Mouse (Mus musculus) stomach, embryonic 16.5 days (tissue): ENCODE data around the gene Dyrk1b. TPM values are rescaled to one million over a fixed set of nuclear protein-coding genes. Genes with fewer than 3 reads are reported as not detected.

Experiments used
- ATAC-seq: fragments of 200-750 bp; cut with Nextera tagmentation; 2 replicates; pipeline ENCODE4 v1.8.0; 2017; ENCODE audit warnings: moderate number of reproducible peaks, moderate TSS enrichment; ENCODE audit not compliant: insufficient read depth, low FRiP score
- H3K27ac ChIP-seq: fragments of 300-500 bp; sonication (generic); 2 replicates; pipeline ENCODE4 v1.5.1; 2014; ENCODE audit warnings: low read length
- H3K27me3 ChIP-seq: fragments of 300-500 bp; sonication (generic); 2 replicates; pipeline ENCODE4 v1.6.1; 2014; ENCODE audit warnings: low read length, control low read depth, mixed read lengths; ENCODE audit not compliant: control insufficient read depth, insufficient read depth
- H3K36me3 ChIP-seq: fragments of 300-500 bp; sonication (generic); 2 replicates; pipeline ENCODE4 v1.6.1; 2014; ENCODE audit warnings: low read length; ENCODE audit not compliant: control insufficient read depth, insufficient read depth
- H3K4me1 ChIP-seq: fragments of 300-500 bp; sonication (generic); 2 replicates; pipeline ENCODE4 v1.6.1; 2014; ENCODE audit warnings: low read length, control low read depth, mixed read lengths; ENCODE audit not compliant: control insufficient read depth, insufficient read depth
- H3K4me2 ChIP-seq: fragments of 300-500 bp; sonication (generic); 2 replicates; pipeline ENCODE4 v1.6.1; 2014; ENCODE audit warnings: low read depth, low read length, mixed read lengths
- H3K4me3 ChIP-seq: fragments of 300-500 bp; sonication (generic); replicated peaks from 2 replicates; pipeline ENCODE4 v1.5.1; 2014; ENCODE audit warnings: mild to moderate bottlenecking, low read length
- H3K9ac ChIP-seq: fragments of 300-500 bp; sonication (generic); 2 replicates; pipeline ENCODE4 v1.6.1; 2014; ENCODE audit warnings: low read length
- H3K9me3 ChIP-seq: fragments of 300-500 bp; sonication (generic); replicated peaks from 2 replicates; pipeline ENCODE4 v1.6.1; 2016; ENCODE audit warnings: low read length, control low read depth; ENCODE audit not compliant: control insufficient read depth
- WGBS: fragments of 180-500 bp; shearing (Covaris S2); extraction: QIAGEN DNeasy Blood & Tissue Kit; methylation state at CpG from one replicate; pipeline ENCODE4 v1.1.7; 2014; 5-methylcytosine and 5-hydroxymethylcytosine counted together
- polyA plus RNA-seq: library from polyadenylated mRNA; unstranded; fragments of >200 nt; fragmentation: Nextera tagmentation; extraction: Ambion mirVana; gene quantifications from 2 replicates; pipeline ENCODE4 v1.2.1, GENCODE M21; 2015

The Dyrk1b gene
- polyA plus RNA-seq, 1 experiment from 2014 or later, result 7.0 TPM

GRCm38 (mm10) chr7:28185884-28186283, 6.6 kb downstream of the Dyrk1b start:
- 92% methylated on average over 14 of the region's 14 CpGs for WGBS
- Histone ChIP-seq H3K4me2 (no peak overlapping the region), H3K27me3 (no peaks in the 10 kb centered on the region), H3K27ac (no peak overlapping the region), H3K9me3 (no peaks in the 10 kb centered on the region), H3K4me3 (no peak overlapping the region), H3K4me1 (peaks cover under 1% of the 10 kb centered on the region), H3K9ac (no peak overlapping the region), H3K36me3 (peaks cover 48% of the 10 kb centered on the region)
- no peak for ATAC-seq

GRCm38 (mm10) chr7:28186631-28187030, 7.4 kb downstream of the Dyrk1b start:
- Histone ChIP-seq H3K9ac (no peak overlapping the region), H3K4me3 (no peak overlapping the region), H3K27me3 (no peaks in the 10 kb centered on the region), H3K4me2 (no peak overlapping the region), H3K36me3 (peaks cover 48% of the 10 kb centered on the region), H3K9me3 (no peaks in the 10 kb centered on the region), H3K27ac (no peak overlapping the region), H3K4me1 (no peaks in the 10 kb centered on the region)
- ATAC-seq, result no peak
- WGBS, result 79% methylated on average over 8 of the region's 8 CpGs

- WGBS, result 96% methylated on average over 3 of the region's 3 CpGs
- Histone ChIP-seq H3K4me1 (no peaks in the 10 kb centered on the region), H3K9me3 (no peaks in the 10 kb centered on the region), H3K9ac (no peak overlapping the region), H3K36me3 (peaks cover 25% of the 10 kb centered on the region), H3K4me2 (no peak overlapping the region), H3K27me3 (no peaks in the 10 kb centered on the region), H3K27ac (no peak overlapping the region), H3K4me3 (no peak overlapping the region)
- ATAC-seq, result no peak
These were observed 12.2 kb downstream of the Dyrk1b start for GRCm38 (mm10) chr7:28191489-28191888.

- Histone ChIP-seq H3K27me3 (no peaks in the 10 kb centered on the region), H3K27ac (no peak overlapping the region), H3K36me3 (peaks cover 21% of the 10 kb centered on the region), H3K4me1 (no peaks in the 10 kb centered on the region), H3K9ac (no peak overlapping the region), H3K9me3 (no peaks in the 10 kb centered on the region), H3K4me3 (no peak overlapping the region), H3K4me2 (no peak overlapping the region)
- WGBS, result 100% methylated on average over 1 of the region's 1 CpGs
- ATAC-seq, result no peak
These were observed 12.6 kb downstream of the Dyrk1b start for GRCm38 (mm10) chr7:28191903-28192302.

GRCm38 (mm10) chr7:28195414-28196098, 16.3 kb downstream of the Dyrk1b start:
- no peaks in the 10 kb centered on the region for H3K27me3 ChIP-seq
- no peak for ATAC-seq
- H3K9ac ChIP-seq, result no peak overlapping the region
- WGBS, result 78% methylated on average over 5 of the region's 5 CpGs
- H3K36me3 ChIP-seq, result 0 out of 2 replicates have a peak, but pooled peaks cover 3% of the 10 kb centered on the region
- H3K27ac ChIP-seq, result no peak overlapping the region
- H3K4me2 ChIP-seq, result no peak overlapping the region
- no peaks in the 10 kb centered on the region for H3K9me3 ChIP-seq
- H3K4me3 ChIP-seq, result no peak overlapping the region
- H3K4me1 ChIP-seq, result no peaks in the 10 kb centered on the region

GRCm38 (mm10) chr7:28196528-28196927, 17.3 kb downstream of the Dyrk1b start:
- Histone ChIP-seq H3K4me2 (no peak overlapping the region), H3K27ac (no peak overlapping the region), H3K9me3 (no peaks in the 10 kb centered on the region), H3K4me3 (no peak overlapping the region), H3K9ac (no peak overlapping the region), H3K36me3 (0 out of 2 replicates have a peak, but pooled peaks cover 3% of the 10 kb centered on the region), H3K4me1 (no peaks in the 10 kb centered on the region), H3K27me3 (no peaks in the 10 kb centered on the region)
- no peak for ATAC-seq
- 71% methylated on average over 14 of the region's 14 CpGs for WGBS

GRCm38 (mm10) chr7:28199054-28199453, 19.8 kb downstream of the Dyrk1b start:
- WGBS, result 76% methylated on average over 4 of the region's 4 CpGs
- ATAC-seq, result no peak
- Histone ChIP-seq H3K4me3 (no peak overlapping the region), H3K27me3 (no peaks in the 10 kb centered on the region), H3K36me3 (0 out of 2 replicates have a peak, but pooled peaks cover 3% of the 10 kb centered on the region), H3K9me3 (no peaks in the 10 kb centered on the region), H3K9ac (no peak overlapping the region), H3K4me1 (no peaks in the 10 kb centered on the region), H3K27ac (no peak overlapping the region), H3K4me2 (no peak overlapping the region)

GRCm38 (mm10) chr7:28203207-28204108, 24.2 kb downstream of the Dyrk1b start:
- Histone ChIP-seq H3K27me3 (no peaks in the 10 kb centered on the region), H3K4me3 (no peak overlapping the region), H3K4me2 (no peak overlapping the region), H3K4me1 (no peaks in the 10 kb centered on the region), H3K9ac (no peak overlapping the region), H3K9me3 (no peaks in the 10 kb centered on the region), H3K27ac (no peak overlapping the region), H3K36me3 (no peaks in the 10 kb centered on the region)
- ATAC-seq, result no peak
- WGBS, result 49% methylated on average over 19 of the region's 19 CpGs

- no peak overlapping the region for H3K4me2 ChIP-seq
- H3K9me3 ChIP-seq, result no peaks in the 10 kb centered on the region
- no peaks in the 10 kb centered on the region for H3K4me1 ChIP-seq
- H3K27ac ChIP-seq, result no peak overlapping the region
- no peak for ATAC-seq
- 69% methylated on average over 4 of the region's 4 CpGs for WGBS
- H3K4me3 ChIP-seq, result no peak overlapping the region
- H3K27me3 ChIP-seq, result no peaks in the 10 kb centered on the region
- no peak overlapping the region for H3K9ac ChIP-seq
- H3K36me3 ChIP-seq, result no peaks in the 10 kb centered on the region
These were observed 26.9 kb downstream of the Dyrk1b start for GRCm38 (mm10) chr7:28206044-28206600.
